Mouse (Mus musculus): ENCODE results near the gene Hist2h2bb. TPM values are rescaled to one million over a fixed set of nuclear protein-coding genes. Genes with fewer than 3 reads are reported as not detected.

The Hist2h2bb gene
- 11.2 TPM for polyA plus RNA-seq (2017; shearing (Covaris generic))

GRCm38 (mm10) chr3:96269511-96270474, at the start of gene Hist2h2bb:
Gene Hist2h2bb (plus strand): TSS chr3:96269752.

GRCm38 (mm10) chr3:96220765-96221639, 48.5 kb upstream of the Hist2h2bb start, which contains the start of the genes Hist2h2ac and Hist2h2be:
Gene Hist2h2ac (minus strand): TSS chr3:96220880.
Gene Hist2h2be (plus strand): TSS chr3:96221119.

DNA sequence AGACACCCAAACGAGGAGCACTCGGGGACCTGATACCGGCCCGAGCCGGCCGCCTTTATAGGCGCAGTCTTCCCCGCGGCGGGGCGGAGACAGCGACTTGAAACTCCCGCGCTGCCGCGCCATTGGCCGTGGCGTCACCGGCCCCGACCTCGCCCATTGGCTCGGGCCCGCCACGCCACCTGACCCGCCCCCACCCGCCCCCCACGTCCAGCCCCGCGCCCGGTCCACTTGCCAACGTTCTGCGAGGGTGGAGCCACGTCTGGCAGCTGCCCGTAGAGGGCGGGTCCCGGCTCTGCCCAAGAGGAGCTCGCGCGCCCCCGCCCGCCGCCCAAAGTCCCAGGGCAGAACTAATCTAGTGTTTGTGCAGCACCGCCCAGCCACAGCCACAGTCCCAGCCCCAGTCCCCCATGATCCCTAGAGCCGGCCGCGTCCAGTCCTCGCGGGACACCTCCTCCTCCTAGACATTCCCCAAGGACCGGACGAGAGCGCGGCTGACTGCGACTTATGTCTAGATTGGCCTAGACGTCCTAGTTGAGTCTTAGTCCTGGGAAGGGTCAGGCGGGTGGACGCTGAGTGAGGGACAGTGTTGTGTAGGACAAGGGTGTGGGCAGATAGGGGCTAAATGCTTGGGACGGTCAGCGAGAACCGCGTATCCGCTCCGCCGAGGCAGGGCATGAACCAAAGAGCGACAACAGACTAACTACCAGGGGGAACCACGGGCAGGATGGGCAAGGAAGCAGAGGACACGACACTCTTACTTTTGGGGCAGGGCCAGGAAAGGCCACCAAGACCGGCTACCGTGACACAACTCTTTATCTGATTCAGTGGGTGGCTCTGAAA, 30.4 kb upstream of the Hist2h2bb start, which contains the start of gene Hist2h3c2:
Gene Hist2h3c2, minus strand, starts transcription at position 174 of the 840 bp plus-strand sequence.

DNA sequence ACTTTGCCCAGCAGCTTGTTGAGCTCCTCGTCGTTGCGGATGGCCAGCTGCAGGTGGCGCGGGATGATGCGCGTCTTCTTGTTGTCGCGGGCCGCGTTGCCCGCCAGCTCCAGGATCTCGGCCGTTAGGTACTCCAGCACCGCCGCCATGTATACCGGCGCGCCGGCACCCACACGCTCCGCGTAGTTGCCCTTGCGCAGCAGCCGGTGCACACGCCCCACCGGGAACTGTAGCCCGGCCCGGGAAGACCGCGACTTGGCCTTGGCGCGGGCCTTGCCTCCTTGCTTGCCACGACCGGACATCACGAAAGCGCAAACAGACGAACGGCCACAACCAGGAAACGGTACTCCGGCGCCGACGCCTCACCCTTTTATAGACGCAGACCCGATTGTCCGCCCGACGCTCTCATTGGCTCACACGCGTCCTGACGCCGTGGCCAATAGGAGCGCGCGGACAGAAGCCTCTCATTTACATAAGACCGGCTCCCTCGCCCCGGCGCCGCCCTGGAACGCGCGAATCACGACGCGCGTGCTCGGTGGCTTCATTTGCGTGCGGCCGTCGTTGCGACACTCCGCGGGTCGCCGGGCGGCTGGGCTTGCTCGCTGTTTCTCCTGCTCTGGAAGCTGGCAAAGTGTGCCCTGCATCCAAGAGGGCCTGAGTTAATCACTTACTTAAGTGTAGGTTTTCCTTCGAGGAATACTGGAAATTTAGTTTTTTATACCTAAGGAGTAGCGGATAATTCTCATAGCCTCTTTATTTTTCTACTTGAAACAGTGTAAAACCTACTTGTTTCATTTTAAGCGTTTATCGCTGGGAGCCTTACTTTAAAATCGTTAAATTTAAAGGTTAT, 29.4 kb upstream of the Hist2h2bb start, which contains the start of gene Hist2h2aa2:
Gene Hist2h2aa2, minus strand, starts transcription at position 328 of the 850 bp plus-strand sequence.

DNA sequence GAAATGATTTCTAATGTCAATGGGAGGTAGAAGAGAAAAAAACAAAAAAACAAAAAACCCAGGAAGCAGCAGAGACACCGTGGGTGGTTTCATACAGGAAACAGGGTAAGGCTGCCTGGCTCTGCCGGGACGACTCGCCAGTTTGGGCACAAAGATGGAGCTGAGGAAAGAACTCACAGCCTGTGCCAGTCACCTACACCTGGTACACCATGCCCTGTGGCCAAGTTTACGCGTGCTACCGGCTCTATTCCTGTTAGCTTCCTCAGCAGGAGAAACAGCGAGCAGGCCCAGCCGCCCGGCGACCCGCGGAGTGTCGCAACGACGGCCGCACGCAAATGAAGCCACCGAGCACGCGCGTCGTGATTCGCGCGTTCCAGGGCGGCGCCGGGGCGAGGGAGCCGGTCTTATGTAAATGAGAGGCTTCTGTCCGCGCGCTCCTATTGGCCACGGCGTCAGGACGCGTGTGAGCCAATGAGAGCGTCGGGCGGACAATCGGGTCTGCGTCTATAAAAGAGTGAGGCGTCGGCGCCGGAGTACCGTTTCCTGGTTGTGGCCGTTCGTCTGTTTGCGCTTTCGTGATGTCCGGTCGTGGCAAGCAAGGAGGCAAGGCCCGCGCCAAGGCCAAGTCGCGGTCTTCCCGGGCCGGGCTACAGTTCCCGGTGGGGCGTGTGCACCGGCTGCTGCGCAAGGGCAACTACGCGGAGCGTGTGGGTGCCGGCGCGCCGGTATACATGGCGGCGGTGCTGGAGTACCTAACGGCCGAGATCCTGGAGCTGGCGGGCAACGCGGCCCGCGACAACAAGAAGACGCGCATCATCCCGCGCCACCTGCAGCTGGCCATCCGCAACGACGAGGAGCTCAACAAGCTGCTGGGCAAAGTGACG, 24.3 kb upstream of the Hist2h2bb start, which contains the start of gene Hist2h2aa1:
Gene Hist2h2aa1, plus strand, starts transcription at position 495 of the 884 bp plus-strand sequence.

GRCm38 (mm10) chr3:96246427-96246856, 23.1 kb upstream of the Hist2h2bb start, which contains the start of gene Hist2h3c1:
Gene Hist2h3c1 (plus strand): TSS chr3:96246685.

DNA sequence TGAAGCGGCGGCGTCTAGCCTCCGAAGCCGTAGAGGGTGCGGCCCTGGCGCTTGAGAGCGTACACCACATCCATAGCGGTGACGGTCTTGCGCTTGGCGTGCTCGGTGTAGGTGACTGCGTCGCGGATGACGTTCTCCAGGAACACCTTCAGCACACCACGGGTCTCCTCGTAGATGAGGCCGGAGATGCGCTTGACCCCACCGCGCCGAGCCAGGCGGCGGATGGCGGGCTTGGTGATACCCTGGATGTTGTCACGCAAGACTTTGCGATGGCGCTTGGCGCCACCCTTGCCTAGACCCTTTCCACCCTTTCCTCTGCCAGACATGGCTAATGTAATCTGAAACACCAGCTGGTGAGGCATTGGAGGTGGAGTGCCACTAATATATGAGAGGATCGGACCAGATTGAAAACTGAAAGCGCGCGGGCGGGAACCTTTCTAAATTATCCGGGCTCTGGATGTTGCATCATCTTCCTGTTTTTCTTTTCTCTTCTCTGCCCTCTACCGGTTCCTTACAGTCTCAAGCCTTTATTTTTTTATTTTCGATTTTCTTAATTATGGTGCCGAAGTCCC, 6.5 kb upstream of the Hist2h2bb start, which contains the start of gene Hist2h4:
Gene Hist2h4, minus strand, starts transcription at position 333 of the 572 bp plus-strand sequence.

DNA sequence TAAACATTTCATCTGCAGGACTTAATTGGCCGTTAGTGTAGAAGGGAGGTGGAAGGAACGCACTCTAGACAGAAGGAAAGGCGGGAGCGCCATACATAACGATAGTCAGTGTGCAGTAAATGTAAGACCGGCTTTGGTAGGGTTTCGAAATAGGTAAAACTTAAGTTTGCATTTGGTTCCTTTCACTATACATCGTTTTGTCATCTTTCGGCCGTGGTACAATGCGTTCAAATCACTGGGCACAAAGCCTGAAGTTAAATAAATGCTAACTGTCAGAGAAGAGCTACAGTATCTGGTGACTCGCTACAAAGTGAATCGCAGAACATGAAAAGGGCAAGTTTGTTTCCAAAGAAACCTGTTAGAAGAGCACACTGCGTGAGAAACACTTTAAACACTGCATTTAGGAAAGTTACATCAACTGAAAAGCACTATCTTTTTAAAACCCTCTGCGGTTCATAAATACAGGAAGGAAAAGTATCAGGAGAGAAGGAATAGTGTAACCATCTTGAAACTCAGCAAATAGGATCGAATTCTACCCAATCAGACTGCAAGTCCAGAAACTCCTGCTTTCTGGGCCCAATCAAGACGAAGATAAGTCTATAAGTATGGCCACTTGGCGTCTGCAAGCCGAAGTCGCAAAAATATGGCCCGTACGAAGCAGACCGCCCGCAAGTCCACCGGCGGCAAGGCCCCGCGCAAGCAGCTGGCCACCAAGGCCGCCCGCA, 1.3 kb upstream of the Hist2h2bb start, which contains the start of gene Hist2h3b:
Gene Hist2h3b, plus strand, starts transcription at position 604 of the 725 bp plus-strand sequence.

GRCm38 (mm10) chr3:96293787-96294186, 24.2 kb downstream of the Hist2h2bb start, which contains the start of gene Fcgr1:
Gene Fcgr1 (minus strand): TSS chr3:96293969.

Other genes starting within 250 kb of the Hist2h2bb start
- gene Vps45, start 211.3 kb upstream of the Hist2h2bb start, polyA plus RNA-seq (2017; shearing (Covaris generic)): 15.4 TPM
- 14.3 TPM for gene Otud7b, start 165.2 kb upstream of the Hist2h2bb start, polyA plus RNA-seq (2017; shearing (Covaris generic))
- 0.44 TPM for gene Mtmr11, start 107.7 kb upstream of the Hist2h2bb start, polyA plus RNA-seq (2017; shearing (Covaris generic))
- 153 TPM for gene Sf3b4, start 97.4 kb upstream of the Hist2h2bb start, polyA plus RNA-seq (2017; shearing (Covaris generic))
- gene Sv2a, start 88.6 kb upstream of the Hist2h2bb start, polyA plus RNA-seq (2017; shearing (Covaris generic)): 3.7 TPM
- gene Bola1, start 50.0 kb upstream of the Hist2h2bb start, polyA plus RNA-seq (2017; shearing (Covaris generic)): 16.8 TPM
- 4.5 TPM for gene Hist2h2ab, start 49.9 kb upstream of the Hist2h2bb start, polyA plus RNA-seq (2017; shearing (Covaris generic))
- 10.4 TPM for gene Hist2h2ac, start 48.9 kb upstream of the Hist2h2bb start, polyA plus RNA-seq (2017; shearing (Covaris generic))
- 3.5 TPM for gene Hist2h2be, start 48.6 kb upstream of the Hist2h2bb start, polyA plus RNA-seq (2017; shearing (Covaris generic))
- gene Hist2h3c2, start 30.6 kb upstream of the Hist2h2bb start, polyA plus RNA-seq (2017; shearing (Covaris generic)): not detected
- gene Hist2h2aa2, start 29.5 kb upstream of the Hist2h2bb start, polyA plus RNA-seq (2017; shearing (Covaris generic)): 70.3 TPM
- 7.7 TPM for gene Hist2h2aa1, start 24.3 kb upstream of the Hist2h2bb start, polyA plus RNA-seq (2017; shearing (Covaris generic))
- gene Hist2h3c1, start 23.1 kb upstream of the Hist2h2bb start, polyA plus RNA-seq (2017; shearing (Covaris generic)): not detected
- gene Hist2h4, start 6.4 kb upstream of the Hist2h2bb start, polyA plus RNA-seq (2017; shearing (Covaris generic)): 4.9 TPM
- gene Hist2h3b, start 1.1 kb upstream of the Hist2h2bb start, polyA plus RNA-seq (2017; shearing (Covaris generic)): 7.5 TPM
- not detected for gene Fcgr1, start 24.2 kb downstream of the Hist2h2bb start, polyA plus RNA-seq (2017; shearing (Covaris generic))
- gene BC107364, start 182.6 kb downstream of the Hist2h2bb start, polyA plus RNA-seq (2017; shearing (Covaris generic)): not detected

Data from naive thymus-derived CD4-positive, alpha-beta T cell, adult 5 months (primary cell).